Mouse (Mus musculus): ENCODE data around the gene Il27ra.

DNA sequence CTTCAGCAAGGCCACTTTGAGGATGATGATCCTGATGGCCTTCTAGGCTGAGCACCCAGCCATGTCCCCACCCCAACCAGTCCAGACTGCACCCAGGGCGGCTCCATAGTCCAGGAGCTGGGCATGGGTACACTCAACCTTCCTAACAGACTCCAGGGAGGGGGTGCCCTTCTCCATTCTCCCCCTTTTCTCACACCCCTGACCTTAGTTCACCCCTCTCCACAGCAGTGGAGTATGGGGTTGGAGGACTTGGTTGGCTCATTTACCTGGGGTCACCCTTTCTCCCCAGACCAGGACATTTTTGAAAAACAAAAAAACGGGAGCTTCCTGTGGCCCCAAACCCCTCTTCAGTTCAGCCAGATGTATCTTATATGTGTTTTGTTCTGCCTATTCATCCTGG lies 42.6 kb downstream of the Il27ra start:
- no peak for TF ChIP-seq CTCF (IDR thresholded peaks at IDR 0.05; ENCODE audit: low read depth)
- no peak for TF ChIP-seq EP300 (IDR thresholded peaks at IDR 0.05; ENCODE audit: low read depth)

Measured in liver, embryonic 14.5 days (tissue).